Mouse (Mus musculus): ENCODE measurements at regions not wholly inside any gene's neighbourhood (a gene's known extent, or its start where the extent isn't known, plus 50 kb on each side); places are given as distances from the start of the nearest gene placed in this dataset.
A peak's percentile ranks its signal among the peaks of the same experiment; 100 is the strongest.

GRCm38 (mm10) chr16:93454080-93454997, 149.5 kb downstream of the Setd4 start:
- Histone ChIP-seq H3K4me3 (replicated peaks) (no peak overlapping the region), H3K9ac (no peak overlapping the region), H3K4me1 (peaks cover 12% of the 10 kb centered on the region), H3K9me3 (no peaks in the 10 kb centered on the region), H3K27me3 (peaks cover 9% of the 10 kb centered on the region; the same call in 1 of the 2 replicates), H3K27ac (no peak overlapping the region), H3K36me3 (replicated peaks) (no peaks in the 10 kb centered on the region), H3K4me2 (no peak overlapping the region)
- ATAC-seq (ENCODE audit: low FRiP score) = 0 out of 2 replicates have a peak, but pooled peaks have one; percentile 49
- 33% methylated on average over 8 of the region's 8 CpGs for WGBS

DNA sequence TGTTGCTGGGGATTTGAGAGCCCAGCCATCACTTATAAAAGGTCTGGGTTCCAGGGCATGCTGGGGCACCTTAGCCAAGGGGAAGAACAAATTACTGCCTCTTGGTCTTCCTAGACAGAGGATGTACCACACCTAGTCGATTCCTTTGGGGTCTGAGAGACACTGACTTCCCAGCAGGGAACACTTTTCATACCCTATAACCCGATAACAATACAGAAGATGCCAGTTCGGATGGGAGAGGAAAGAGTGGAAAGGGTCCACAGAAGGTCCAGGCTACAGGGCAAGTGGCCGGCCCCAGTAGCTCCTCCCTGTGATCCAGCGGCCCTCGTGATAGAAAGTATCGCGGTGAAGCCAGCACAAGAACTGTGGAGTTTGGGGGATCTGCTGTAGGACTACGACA, 150.8 kb downstream of the Setd4 start:
- H3K36me3 ChIP-seq (replicated peaks) = no peaks in the 10 kb centered on the region
- H3K4me1 ChIP-seq = 0 out of 2 replicates have a peak, but pooled peaks cover 3% of the 10 kb centered on the region
- no peak overlapping the region for H3K4me2 ChIP-seq
- no peak overlapping the region for H3K9ac ChIP-seq
- 77% methylated on average over 9 of the region's 9 CpGs for WGBS
- no peaks in the 10 kb centered on the region for H3K9me3 ChIP-seq
- no peak overlapping the region for H3K4me3 ChIP-seq (replicated peaks)
- H3K27me3 ChIP-seq = 0 out of 2 replicates have a peak, but pooled peaks cover 5% of the 10 kb centered on the region
- no peak for ATAC-seq (ENCODE audit: low FRiP score)
- no peak overlapping the region for H3K27ac ChIP-seq

GRCm38 (mm10) chr16:93450896-93451295, 153.0 kb downstream of the Setd4 start:
- no peak for ATAC-seq (ENCODE audit: low FRiP score)
- H3K9ac ChIP-seq = no peak overlapping the region
- H3K4me1 ChIP-seq = 0 out of 2 replicates have a peak, but pooled peaks cover 3% of the 10 kb centered on the region
- no peaks in the 10 kb centered on the region for H3K9me3 ChIP-seq
- H3K4me3 ChIP-seq (replicated peaks) = no peak overlapping the region
- H3K36me3 ChIP-seq (replicated peaks) = no peaks in the 10 kb centered on the region
- no peak overlapping the region for H3K4me2 ChIP-seq
- peaks cover 5% of the 10 kb centered on the region; the same call in 1 of the 2 replicates for H3K27me3 ChIP-seq
- H3K27ac ChIP-seq = no peak overlapping the region
- 78% methylated on average over 6 of the region's 6 CpGs for WGBS

GRCm38 (mm10) chr16:93449925-93450324, 153.9 kb downstream of the Setd4 start:
- Histone ChIP-seq H3K36me3 (replicated peaks) (no peaks in the 10 kb centered on the region), H3K4me3 (replicated peaks) (no peak overlapping the region), H3K4me1 (0 out of 2 replicates have a peak, but pooled peaks cover 3% of the 10 kb centered on the region), H3K4me2 (no peak overlapping the region), H3K9ac (no peak overlapping the region), H3K9me3 (no peaks in the 10 kb centered on the region), H3K27me3 (peaks cover 5% of the 10 kb centered on the region; the same call in 1 of the 2 replicates), H3K27ac (no peak overlapping the region)
- WGBS = 20% methylated on average over 3 of the region's 3 CpGs
- ATAC-seq (ENCODE audit: low FRiP score) = no peak

- 0 out of 2 replicates have a peak, but pooled peaks cover 5% of the 10 kb centered on the region for H3K9me3 ChIP-seq
- H3K9ac ChIP-seq = no peak overlapping the region
- ATAC-seq (ENCODE audit: low FRiP score) = no peak
- H3K4me1 ChIP-seq = 0 out of 2 replicates have a peak, but pooled peaks cover 3% of the 10 kb centered on the region
- H3K27ac ChIP-seq = no peak overlapping the region
- H3K4me3 ChIP-seq (replicated peaks) = no peak overlapping the region
- 86% methylated on average over 10 of the region's 10 CpGs for WGBS
- H3K36me3 ChIP-seq (replicated peaks) = no peaks in the 10 kb centered on the region
- H3K27me3 ChIP-seq = no peaks in the 10 kb centered on the region; the same call in 1 of the 2 replicates
- H3K4me2 ChIP-seq = no peak overlapping the region
Observed at GRCm38 (mm10) chr16:93448124-93448523, 155.7 kb downstream of the Setd4 start.

GRCm38 (mm10) chr16:93446970-93447369, 156.9 kb downstream of the Setd4 start:
- no peak overlapping the region for H3K9ac ChIP-seq
- H3K27me3 ChIP-seq = no peaks in the 10 kb centered on the region; the same call in 1 of the 2 replicates
- no peak overlapping the region for H3K27ac ChIP-seq
- 92% methylated on average over 5 of the region's 5 CpGs for WGBS
- no peak overlapping the region for H3K4me2 ChIP-seq
- H3K36me3 ChIP-seq (replicated peaks) = no peaks in the 10 kb centered on the region
- H3K4me1 ChIP-seq = peaks cover 8% of the 10 kb centered on the region; the same call in 1 of the 2 replicates
- 0 out of 2 replicates have a peak, but pooled peaks cover 5% of the 10 kb centered on the region for H3K9me3 ChIP-seq
- no peak for ATAC-seq (ENCODE audit: low FRiP score)
- H3K4me3 ChIP-seq (replicated peaks) = no peak overlapping the region

DNA sequence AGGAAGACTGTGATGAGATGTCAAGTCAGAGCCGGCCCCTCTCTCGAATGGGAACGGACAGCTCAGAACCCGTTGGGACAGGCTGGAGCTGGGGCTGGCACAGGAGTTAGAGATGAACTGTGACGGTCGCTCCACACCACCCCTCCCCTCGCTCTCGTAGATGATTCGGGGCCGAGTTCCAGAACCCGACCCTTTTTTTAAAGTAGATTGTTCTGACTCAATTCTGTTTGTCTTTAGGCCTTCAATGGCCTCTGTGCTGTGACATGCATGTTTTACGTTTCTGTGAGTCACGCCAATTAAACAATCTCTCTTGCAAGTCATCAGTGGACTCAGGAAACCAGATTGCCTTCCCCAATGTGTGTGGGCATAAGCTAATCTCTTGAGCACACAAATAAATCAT, 157.7 kb downstream of the Setd4 start:
- Histone ChIP-seq H3K4me1 (peaks cover 8% of the 10 kb centered on the region; the same call in 1 of the 2 replicates), H3K36me3 (replicated peaks) (no peaks in the 10 kb centered on the region), H3K27me3 (no peaks in the 10 kb centered on the region; the same call in 1 of the 2 replicates), H3K4me3 (replicated peaks) (no peak overlapping the region), H3K4me2 (no peak overlapping the region), H3K9ac (no peak overlapping the region), H3K9me3 (0 out of 2 replicates have a peak, but pooled peaks cover 5% of the 10 kb centered on the region), H3K27ac (no peak overlapping the region)
- ATAC-seq (ENCODE audit: low FRiP score) = no peak
- whole genome bisulfite sequencing = 82% methylated on average over 13 of the region's 13 CpGs

GRCm38 (mm10) chr16:93442837-93443236, 161.0 kb downstream of the Setd4 start:
- no peaks in the 10 kb centered on the region for H3K36me3 ChIP-seq (replicated peaks)
- no peak overlapping the region for H3K9ac ChIP-seq
- peaks cover 11% of the 10 kb centered on the region for H3K4me1 ChIP-seq
- no peak overlapping the region for H3K4me2 ChIP-seq
- no peak for ATAC-seq (ENCODE audit: low FRiP score)
- H3K27me3 ChIP-seq = peaks cover 7% of the 10 kb centered on the region; the same call in 1 of the 2 replicates
- H3K27ac ChIP-seq = no peak overlapping the region
- H3K9me3 ChIP-seq = 0 out of 2 replicates have a peak, but pooled peaks cover 5% of the 10 kb centered on the region
- H3K4me3 ChIP-seq (replicated peaks) = no peak overlapping the region
- WGBS = 35% methylated on average over 11 of the region's 11 CpGs

DNA sequence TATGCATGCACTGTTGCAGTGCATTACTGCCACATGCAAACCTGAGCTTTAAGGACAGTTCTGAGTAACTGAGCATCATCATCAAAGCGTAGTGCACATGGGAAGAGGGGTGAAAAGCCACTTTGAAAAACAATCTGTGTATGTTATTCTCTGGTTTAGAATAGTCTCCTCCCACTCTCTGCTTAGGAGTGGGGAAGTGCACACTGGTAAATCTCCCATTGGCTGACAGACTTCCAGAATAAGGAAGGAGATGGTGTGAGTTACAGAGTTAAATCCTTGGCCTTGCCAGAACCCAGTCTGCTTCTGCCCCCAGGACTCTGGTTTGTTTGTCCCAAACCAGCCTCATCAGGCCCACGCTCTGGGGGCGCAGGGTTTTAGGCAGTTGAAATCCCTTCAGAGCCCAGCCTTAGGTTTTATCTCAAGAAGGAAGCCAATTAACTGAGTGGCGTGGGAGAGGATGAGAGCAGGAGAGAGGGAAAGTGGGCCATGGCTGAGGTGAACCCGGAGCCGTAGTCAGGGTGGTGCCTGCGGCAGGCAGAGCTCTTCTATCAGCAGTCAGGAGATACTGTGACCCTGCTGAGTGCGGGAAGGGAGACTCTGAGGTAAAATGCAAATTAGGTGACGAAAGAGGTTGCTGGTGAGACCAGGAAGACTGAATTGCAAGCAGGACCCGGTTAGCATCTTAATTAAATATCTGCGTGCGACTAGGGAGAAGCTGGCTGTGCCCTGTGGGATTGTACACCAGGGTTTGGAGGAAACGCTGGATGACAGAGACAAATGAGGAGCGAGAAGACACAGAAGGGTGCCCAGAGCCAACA, 166.0 kb downstream of the Setd4 start:
- H3K4me3 ChIP-seq (replicated peaks) = no peak overlapping the region

DNA sequence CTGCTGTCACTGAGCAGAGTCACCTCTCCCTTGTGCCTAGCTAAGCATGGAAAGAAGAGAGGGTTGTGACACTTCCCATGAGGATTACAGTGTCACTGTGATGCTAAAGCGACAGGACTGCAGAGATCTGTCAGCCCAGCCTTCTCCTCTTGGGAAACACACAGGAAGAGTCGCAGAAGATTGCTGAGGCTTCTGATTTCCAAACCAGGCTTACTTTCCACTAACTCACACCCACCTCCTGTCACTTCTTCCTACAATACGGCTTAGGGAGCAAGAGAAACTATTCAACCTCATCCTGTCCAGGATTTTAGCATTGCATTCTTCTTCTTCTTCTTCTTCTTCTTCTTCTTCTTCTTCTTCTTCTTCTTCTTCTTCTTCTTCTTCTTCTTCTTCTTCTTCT, 167.1 kb downstream of the Setd4 start:
- Histone ChIP-seq H3K9ac (no peak overlapping the region), H3K4me1 (peaks cover 7% of the 10 kb centered on the region), H3K4me3 (replicated peaks) (no peak overlapping the region), H3K9me3 (no peaks in the 10 kb centered on the region), H3K27ac (no peak overlapping the region), H3K27me3 (0 out of 2 replicates have a peak, but pooled peaks cover 7% of the 10 kb centered on the region), H3K36me3 (replicated peaks) (no peaks in the 10 kb centered on the region), H3K4me2 (no peak overlapping the region)
- no peak for ATAC-seq (ENCODE audit: low FRiP score)
- 73% methylated on average over 3 of the region's 3 CpGs for WGBS

More for the DNA sequence above, 166.0 kb downstream of the Setd4 start:
- 15% methylated on average over 14 of the region's 14 CpGs for WGBS
- peak overlapping the region; percentile 17 for H3K4me2 ChIP-seq
- H3K4me1 ChIP-seq = peaks cover 10% of the 10 kb centered on the region
- no peaks in the 10 kb centered on the region for H3K36me3 ChIP-seq (replicated peaks)
- ATAC-seq (ENCODE audit: low FRiP score) = no peak
- H3K27ac ChIP-seq = no peak overlapping the region
- 0 out of 2 replicates have a peak, but pooled peaks cover 7% of the 10 kb centered on the region for H3K27me3 ChIP-seq
- H3K9me3 ChIP-seq = no peaks in the 10 kb centered on the region
- no peak overlapping the region for H3K9ac ChIP-seq

- H3K9me3 ChIP-seq = no peaks in the 10 kb centered on the region
- H3K4me2 ChIP-seq = no peak overlapping the region
- H3K4me3 ChIP-seq (replicated peaks) = no peak overlapping the region
- ATAC-seq (ENCODE audit: low FRiP score) = no peak
- H3K4me1 ChIP-seq = no peaks in the 10 kb centered on the region
- H3K27ac ChIP-seq = no peak overlapping the region
- no peaks in the 10 kb centered on the region for H3K27me3 ChIP-seq
- H3K36me3 ChIP-seq (replicated peaks) = no peaks in the 10 kb centered on the region
- 82% methylated on average over 5 of the region's 5 CpGs for WGBS
- H3K9ac ChIP-seq = no peak overlapping the region
Observed at GRCm38 (mm10) chr16:93431316-93431715, 172.5 kb downstream of the Setd4 start.

- no peak overlapping the region for H3K4me2 ChIP-seq
- WGBS = 88% methylated on average over 8 of the region's 8 CpGs
- no peak overlapping the region for H3K4me3 ChIP-seq (replicated peaks)
- no peak overlapping the region for H3K9ac ChIP-seq
- 0 out of 2 replicates have a peak, but pooled peaks cover 3% of the 10 kb centered on the region for H3K27me3 ChIP-seq
- no peaks in the 10 kb centered on the region for H3K4me1 ChIP-seq
- H3K36me3 ChIP-seq (replicated peaks) = no peaks in the 10 kb centered on the region
- no peak overlapping the region for H3K27ac ChIP-seq
- no peak for ATAC-seq (ENCODE audit: low FRiP score)
- no peaks in the 10 kb centered on the region for H3K9me3 ChIP-seq
Observed at GRCm38 (mm10) chr16:93429324-93429781, 174.5 kb downstream of the Setd4 start.
